Mouse (Mus musculus): ENCODE results near the gene Vmn1r40. TPM values are rescaled to one million over a fixed set of nuclear protein-coding genes. Genes with fewer than 3 reads are reported as not detected.

The Vmn1r40 gene
- polyA plus RNA-seq, 1 experiment, result not detected

DNA sequence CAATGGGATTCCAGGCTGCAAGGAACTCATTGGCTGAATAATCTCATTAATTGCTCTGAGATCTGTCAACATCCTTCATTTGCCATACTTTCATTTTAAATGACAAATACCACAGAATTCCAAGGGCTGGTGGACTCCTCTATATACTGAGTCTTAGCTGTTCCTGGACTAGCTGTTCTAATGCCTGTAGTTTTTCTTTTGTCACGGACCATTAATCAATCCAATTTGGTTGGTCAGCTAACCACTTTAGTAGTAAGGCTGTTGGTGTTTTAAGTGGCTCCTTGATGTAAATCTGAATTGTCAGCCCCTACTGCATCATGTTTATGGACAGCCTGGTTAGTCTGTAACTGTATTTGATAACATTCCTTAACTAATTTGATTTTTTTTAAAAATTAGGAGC is 20.2 kb upstream of the Vmn1r40 start:
- TF ChIP-seq GATA1 (IDR thresholded peaks at IDR 0.05; ENCODE audit: low read length), result no peak

DNA sequence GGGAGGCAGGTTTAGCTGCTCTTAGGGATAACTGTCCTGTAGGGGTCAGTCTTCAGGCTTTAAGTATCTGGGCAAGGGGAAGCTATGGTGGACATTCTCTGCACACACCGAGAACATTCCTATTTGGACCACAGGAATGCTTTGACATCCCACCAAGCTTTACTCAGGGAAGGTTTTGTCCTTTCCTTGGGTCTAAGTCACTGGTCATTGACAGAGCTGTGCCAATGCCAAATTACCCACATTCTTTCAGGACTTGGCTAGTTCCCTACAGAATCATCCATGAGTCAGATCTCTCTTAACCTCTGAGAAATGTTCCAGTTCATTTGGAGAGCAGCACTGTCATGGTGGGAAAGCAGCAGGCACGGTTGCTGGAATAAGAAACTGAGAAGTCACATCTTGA is 716 bp upstream of the Vmn1r40 start:
- TF ChIP-seq GATA1 (IDR thresholded peaks at IDR 0.05; ENCODE audit: low read length), result no peak

DNA sequence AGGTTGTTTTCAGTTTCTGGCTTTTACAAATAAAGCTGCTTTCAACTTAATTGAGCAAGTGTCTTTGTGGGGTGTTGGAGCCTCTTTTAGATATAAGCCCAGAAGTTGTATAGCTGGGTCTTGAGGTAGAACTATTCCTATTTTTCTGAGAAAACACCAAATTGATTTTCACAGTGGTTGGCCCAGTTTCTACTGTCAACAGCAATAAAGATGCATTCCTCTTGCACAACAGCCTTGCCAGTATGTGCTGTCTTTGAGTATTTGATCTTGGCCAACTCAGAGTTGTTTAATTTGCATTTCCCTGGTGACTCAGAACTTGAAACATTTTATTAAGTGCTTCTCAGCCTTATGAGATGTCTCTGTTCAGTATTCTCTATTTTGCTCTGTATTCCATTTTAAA is 10.7 kb downstream of the Vmn1r40 start:
- TF ChIP-seq GATA1 (IDR thresholded peaks at IDR 0.05; ENCODE audit: low read length), result no peak

DNA sequence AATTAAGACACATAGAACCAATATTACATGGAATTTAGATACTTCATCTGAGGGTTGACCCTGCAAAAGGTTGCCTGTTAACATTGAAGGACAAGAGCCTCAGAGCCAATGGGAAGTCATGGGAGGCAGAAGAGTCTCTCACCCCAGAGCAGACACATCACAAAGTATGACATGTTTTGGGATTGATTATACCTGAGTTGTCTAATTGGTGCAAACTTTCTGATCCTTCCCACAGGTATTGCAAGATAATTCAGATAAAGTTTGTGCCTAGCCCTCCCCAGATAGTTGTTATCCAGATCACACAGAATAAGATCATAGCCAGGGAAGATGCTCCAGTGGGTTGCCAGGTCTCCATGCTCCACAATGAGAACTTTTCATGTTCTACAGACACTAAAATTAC is 33.1 kb downstream of the Vmn1r40 start, which contains the start of gene Vmn1r41:
TSS of gene Vmn1r41 (plus strand) at position 301 of the 400 bp plus-strand sequence.
- TF ChIP-seq GATA1 (IDR thresholded peaks at IDR 0.05; ENCODE audit: low read length), result no peak

DNA sequence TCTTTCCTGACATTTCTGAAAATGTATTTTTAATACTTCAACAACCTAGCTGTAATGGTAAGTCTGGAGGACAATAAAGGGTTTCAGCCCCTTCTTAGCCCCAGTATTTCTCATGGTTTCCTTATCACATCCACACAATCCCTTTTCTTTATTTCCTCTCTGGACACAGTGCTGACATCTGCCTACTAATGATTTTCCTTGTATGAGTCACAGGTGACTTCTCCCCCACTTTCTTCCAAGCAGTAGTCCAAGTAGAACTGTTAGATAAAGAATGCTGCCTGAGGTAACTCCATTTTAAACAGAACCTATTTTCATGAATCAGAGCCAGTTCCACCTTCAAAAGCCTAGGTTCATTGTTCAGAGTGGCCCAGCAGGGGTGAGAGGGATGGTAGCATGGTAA is 35.5 kb downstream of the Vmn1r40 start:
- TF ChIP-seq GATA1 (IDR thresholded peaks at IDR 0.05; ENCODE audit: low read length), result no peak

Other genes starting within 250 kb of the Vmn1r40 start
- 14.7 and 33.6 TPM in 2 replicates for gene Chchd6, start 111.9 kb upstream of the Vmn1r40 start, polyA plus RNA-seq (2012)
- 2.9 and 3.0 TPM in 2 replicates for gene Txnrd3, start 63.6 kb upstream of the Vmn1r40 start, polyA plus RNA-seq (2012)
- not detected in 2 replicates for gene Vmn1r41, start 33.2 kb downstream of the Vmn1r40 start, polyA plus RNA-seq (2012)
- gene Vmn1r42, start 168.9 kb downstream of the Vmn1r40 start, polyA plus RNA-seq (2012), result not detected in 2 replicates
- not detected in 2 replicates for gene Vmn1r43, start 168.9 kb downstream of the Vmn1r40 start, polyA plus RNA-seq (2012)
- gene Vmn1r44, start 176.1 kb downstream of the Vmn1r40 start, polyA plus RNA-seq (2012), result not detected in 2 replicates
- gene Vmn1r45, start 233.1 kb downstream of the Vmn1r40 start, polyA plus RNA-seq (2012), result not detected in 2 replicates